Mouse (Mus musculus) retina, postnatal 1 day (tissue): ENCODE measurements around the gene Alg9.
"Not testable (repeated sequence)": the region's sequence is repeated elsewhere in the genome, so short reads cannot be mapped to it uniquely, and the experiment has no call there.

Source experiments
- DNase-seq: peaks from one replicate; pipeline ENCODE4 v3.0.0-alpha.2; 2012

The Alg9 gene

DNA sequence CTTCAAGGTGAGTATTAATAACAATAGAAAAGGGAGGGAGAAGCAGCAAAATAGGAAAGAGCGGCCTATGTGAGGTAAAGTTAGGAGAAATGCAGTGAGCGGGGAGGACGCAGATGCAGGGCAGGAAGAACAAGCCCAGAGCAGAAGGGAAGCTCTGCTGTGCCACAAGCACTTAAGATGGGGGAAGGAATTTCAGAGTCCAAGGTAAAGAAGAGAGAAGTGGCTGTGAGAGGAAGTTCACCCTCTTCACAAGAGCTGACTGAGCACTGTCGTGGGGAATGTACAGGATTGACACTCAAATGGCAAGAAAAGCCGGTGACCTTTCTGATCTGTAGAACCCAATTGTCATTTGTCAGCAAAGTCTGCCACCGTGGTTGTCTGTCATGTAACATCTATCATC lies 43.2 kb downstream of the Alg9 start:
- no peak for DNase-seq

DNA sequence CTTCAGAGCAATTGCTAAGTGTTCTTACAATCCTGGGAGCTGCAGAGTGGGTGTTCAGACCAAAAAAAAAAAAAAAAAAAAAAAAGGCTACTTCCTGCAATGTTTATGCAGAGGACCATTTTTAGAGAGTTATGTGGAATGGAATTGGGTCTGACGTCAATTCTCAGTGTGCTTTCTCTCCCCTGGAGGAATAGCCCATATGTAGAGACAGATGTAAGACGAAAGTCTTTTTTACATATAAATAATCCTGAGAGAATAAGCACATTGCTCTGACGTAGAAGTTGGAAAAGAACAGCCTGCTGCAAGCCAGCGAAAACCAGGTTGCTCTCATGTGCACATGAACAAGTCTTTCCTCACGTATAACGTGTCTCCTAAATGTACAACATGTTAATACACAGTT lies 44.9 kb downstream of the Alg9 start:
- no peak for DNase-seq

DNA sequence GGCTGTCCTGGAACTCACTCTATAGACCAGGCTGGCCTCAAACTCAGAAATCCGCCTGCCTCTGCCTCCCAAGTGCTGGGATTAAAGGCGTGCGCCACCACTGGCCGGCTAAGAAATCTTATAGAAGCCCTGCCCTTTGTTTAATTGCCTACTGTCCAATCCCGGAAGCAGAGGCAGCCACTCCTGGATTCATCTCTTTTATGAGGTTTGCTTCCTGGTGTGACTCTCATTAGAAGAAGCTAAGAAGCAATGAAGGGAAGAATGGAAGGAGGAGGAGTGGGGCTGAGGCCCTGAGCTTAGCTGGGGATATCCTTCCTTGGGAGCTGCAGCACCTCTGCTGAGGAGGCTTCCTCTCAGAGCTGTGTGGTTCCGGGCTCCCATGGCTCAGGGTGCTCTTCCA lies 46.8 kb downstream of the Alg9 start:
- no peak for DNase-seq

DNA sequence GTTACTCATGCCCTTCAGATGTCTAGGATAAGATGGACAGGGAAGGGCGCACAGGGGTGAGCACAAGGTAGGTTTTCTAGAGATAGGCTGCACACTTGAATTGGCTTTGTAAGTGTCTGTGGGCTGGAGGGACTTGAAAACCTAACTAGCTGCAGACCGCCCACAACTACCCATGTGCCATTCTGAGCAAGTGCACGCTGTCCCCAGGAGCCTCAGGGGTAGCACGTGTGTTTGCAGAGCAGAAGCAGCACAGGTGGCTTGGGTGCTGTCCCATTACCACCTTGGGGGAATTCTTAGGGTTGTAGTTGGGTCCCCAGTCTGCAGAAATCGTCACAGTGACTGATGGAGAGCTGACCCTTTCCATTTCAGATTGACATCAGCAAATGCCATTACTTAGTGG lies 47.4 kb downstream of the Alg9 start:
- DNase-seq = no peak

GRCm38 (mm10) chr9:50823779-50824453 lies 49.1 kb downstream of the Alg9 start:
- DNase-seq = no peak

GRCm38 (mm10) chr9:50831514-50831913 lies 56.7 kb downstream of the Alg9 start:
- no peak for DNase-seq

DNA sequence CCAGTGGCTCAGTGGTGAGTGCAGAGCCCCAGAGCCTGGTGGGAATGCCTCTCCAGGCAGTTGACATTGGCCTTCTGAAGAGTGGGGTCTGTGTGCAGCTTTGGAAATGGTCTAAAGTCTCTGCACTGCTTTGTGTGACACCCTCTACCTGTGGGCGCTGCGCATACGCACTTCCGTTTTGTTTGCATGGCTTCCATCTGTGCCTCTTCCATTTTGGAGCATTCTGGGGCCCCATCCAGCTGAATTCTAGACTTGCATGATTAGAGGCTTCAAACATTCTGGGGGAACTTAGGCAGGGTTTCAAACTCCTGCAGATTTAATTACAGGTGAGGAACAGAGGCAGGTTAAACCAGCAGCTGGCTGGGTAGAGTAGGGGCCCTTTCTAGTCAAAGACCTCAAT lies 57.3 kb downstream of the Alg9 start:
- no peak for DNase-seq

DNA sequence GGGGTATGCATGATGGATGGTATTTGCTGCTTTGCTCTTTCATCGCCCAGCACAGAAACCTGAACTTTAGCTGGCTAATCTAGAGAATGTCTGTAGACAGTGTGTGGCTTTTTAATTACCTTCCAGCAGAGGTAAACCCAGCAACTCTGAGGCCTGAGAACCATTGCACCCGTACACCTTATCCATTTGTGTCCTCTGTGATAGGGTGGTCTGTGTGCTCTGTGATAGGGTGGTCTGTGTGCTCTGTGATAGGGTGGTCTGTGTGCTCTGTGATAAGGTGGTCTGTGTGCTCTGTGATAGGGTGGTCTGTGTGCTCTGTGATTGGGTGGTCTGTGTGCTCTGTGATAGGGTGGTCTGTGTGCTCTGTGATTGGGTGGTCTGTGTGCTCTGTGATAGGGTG lies 57.8 kb downstream of the Alg9 start:
- DNase-seq = not testable (repeated sequence)

GRCm38 (mm10) chr9:50833786-50834185 lies 59.0 kb downstream of the Alg9 start:
- DNase-seq = no peak

DNA sequence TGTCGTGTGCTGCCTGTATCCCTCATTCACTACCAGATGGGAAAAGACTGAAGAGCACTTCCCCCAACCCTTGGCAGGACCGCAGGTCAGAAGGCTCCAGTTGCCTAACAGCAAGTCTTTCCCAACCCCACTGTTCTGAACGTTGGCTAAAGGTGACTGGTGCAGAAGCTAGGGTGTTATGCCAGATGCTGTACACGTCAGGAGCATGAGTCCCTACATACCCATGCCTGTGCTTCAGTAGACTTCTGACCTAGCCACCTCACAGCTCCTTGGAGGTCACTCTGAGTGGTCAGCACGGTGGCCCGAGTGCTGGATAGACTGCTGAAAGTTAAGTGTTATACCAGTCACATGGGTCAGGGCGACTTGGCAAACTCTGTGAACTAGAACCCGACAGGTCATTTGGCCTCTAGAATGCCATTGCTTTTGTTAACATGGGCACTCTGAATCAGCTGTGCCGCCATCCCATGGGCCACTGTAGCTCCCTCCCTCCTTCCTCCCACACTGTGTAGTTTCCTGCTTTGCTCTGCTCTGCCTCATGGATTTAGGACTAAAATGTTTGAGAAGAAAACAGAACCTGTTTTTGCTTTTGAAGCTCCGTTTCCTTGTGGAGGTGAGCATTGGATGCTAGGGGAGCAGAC lies 60.4 kb downstream of the Alg9 start:
- DNase-seq = no peak

- DNase-seq = no peak
Observed at GRCm38 (mm10) chr9:50836097-50836496, 61.3 kb downstream of the Alg9 start.

DNA sequence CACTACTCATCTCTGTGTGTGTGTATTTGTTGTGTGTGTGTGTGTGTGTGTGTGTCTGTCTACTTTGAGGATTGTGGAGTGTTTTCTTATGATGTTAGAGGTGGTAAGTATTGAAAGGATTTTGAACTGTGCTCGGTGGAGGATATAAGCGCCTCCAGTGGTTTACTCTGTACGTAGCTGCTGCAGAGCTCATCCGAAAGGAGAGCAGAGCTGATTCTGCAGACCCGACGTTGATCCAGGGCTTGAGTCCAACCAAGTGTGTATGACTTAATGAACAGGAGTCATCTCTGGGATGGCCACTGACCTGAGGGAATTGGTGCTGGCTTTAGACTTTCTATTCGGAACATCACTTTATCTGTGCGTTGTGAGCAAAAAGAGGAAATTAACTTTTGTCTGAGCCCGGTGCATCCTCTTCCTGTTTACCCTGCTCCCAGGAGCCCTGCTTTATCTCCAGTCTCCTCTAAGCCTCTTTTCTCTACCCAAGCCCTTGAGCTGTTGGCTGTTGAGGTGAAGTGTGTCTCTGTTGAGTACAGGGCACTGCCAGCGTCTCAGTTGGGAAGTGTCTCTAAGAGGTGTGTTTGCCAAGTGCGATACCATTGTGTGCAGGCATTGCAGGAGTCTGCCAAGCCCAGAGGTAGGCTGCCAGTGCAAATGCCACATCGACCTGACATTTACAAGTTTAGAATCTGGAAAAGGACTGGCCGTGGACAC lies 66.4 kb downstream of the Alg9 start:
- no peak for DNase-seq

- DNase-seq = no peak
Observed at GRCm38 (mm10) chr9:50845081-50845480, 70.3 kb downstream of the Alg9 start, which contains the start of gene Ppp2r1b. Gene Ppp2r1b (plus strand): TSS chr9:50845301.

GRCm38 (mm10) chr9:50845547-50845946 lies 70.7 kb downstream of the Alg9 start:
- DNase-seq = no peak

DNA sequence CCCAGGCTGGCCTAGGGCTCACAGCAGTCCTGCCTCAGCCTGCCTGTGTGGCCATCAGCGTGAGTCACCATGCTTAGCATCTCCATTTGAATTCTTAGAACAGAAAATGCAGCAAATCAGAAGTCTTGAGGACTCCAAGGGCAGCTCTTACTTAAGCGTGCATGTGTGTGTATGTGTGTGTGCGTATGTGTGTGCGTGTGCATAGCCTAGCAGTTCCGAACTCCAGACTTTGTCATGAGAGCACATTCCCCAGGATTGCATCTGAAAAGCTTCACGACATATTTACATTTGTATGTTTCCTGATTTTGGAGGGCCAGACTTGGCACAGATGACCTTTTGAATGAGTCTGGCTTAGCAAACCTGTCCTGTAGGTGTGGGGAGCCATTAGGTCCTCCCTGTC lies 72.3 kb downstream of the Alg9 start:
- DNase-seq = no peak

DNA sequence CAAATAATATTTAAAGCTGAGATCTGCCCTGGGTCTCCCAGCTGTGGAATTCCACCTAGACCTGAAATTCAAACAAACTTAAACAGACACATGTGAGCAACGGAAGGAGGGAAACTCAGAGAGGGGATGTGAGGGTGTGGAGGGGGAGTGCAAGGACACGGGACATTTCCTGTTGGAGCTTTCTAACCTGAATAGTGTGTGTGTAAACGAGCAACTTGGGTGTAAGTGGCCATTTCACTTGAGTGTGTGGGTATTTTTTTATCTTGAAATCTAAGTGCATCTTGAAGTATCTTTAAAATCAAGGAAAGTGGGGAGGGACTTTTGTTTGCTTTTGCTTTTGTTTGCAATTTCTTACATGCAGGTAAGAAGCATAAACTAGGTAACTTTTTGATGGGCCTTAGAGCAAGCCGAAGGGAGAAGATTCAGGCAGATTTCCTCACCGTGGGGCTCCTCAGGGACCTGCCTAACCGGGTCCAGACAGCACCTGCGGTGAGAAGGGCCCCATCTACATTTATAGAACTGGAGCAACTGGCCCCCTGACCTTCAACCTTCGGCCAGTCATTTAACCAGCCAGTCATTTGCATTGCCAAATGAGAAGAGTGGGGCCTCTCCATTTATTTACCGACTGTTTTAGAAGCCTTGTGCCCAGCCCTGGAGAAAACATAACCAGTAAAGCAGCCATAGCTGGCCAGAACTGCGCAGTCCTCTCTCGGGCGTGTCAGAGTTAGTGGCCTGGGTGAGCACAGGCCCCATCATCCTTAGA lies 73.0 kb downstream of the Alg9 start:
- no peak for DNase-seq

- no peak for DNase-seq
Observed at GRCm38 (mm10) chr9:50848821-50849220, 74.0 kb downstream of the Alg9 start.

DNA sequence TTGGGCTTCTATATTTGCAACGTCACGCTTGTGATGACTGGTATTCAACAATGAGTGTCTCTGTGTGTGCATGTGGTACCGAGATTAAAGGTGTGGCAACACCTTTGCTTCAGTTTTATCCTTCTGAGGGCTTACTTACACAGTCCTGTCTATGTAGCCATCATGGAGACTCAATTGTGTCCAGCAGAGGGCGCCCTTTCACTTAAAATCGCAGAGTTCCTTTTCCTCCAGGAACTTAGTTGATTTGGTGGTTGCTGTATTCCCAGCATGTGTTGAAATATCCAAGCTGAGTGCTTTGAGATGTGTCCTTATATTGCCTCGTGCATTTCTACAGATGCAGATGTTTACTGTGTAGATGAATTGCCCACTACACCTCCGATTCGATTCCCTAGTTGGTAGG lies 74.4 kb downstream of the Alg9 start:
- DNase-seq = peak; percentile 92

DNA sequence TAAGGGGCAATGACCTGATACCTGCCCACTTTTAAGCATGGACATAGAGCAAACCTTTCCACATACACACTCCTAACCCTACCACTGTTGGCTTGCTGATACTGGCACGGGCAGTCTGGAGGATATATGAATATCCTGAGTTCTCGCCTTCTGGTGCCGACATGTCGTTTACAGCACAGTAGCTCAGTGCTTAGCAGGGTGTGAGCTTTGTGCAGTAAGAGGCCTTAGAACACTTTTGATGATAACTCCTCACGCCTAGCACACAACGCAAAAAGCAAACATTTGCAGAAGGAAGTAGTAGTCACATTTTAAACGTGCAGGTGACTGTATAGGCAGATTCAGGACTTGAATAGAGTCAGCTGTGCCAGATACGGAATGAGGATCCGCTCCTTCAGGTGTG lies 74.9 kb downstream of the Alg9 start:
- no peak for DNase-seq

DNA sequence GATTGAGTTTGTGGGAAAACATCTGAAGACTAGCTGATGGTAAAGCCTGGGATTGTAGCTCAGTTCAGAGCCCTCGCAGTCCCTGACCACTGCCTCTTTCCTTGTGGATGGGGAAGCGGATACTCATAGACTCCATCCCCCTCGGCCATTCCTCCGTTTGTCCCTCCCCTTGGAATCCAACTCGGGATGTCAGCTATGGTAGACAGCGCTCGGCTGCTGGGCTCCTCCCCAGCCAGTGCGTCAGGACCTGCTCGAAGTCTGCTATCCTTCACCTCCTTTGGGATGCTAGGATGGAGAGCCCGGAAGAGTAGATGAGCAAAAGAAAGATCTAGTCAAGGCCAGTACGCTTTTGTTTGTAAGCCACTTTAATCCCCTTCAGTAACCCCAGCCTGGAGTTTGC lies 75.5 kb downstream of the Alg9 start:
- no peak for DNase-seq

- no peak for DNase-seq
Observed at GRCm38 (mm10) chr9:50850713-50851112, 75.9 kb downstream of the Alg9 start.

GRCm38 (mm10) chr9:50852634-50853349 lies 78.0 kb downstream of the Alg9 start:
- DNase-seq = peak; percentile 51

DNA sequence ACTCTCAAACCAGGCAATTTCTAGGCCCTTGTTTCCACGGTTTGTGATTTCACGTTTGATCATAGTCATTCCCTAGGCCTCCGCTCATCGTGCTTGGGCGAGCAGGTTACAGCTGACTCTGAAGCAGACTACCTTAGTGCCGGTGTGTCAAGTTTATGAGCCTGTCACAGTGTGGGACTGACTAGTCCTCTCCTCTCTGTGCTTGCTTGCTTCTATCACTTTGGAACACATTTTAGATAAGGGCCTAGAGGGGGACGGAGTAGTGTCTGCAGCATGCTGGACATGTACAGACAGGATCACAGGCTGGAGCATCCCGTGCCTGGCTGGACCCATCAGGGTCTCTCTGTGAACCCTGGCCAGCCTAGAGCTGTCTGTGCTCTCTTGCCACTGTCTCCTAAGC lies 79.6 kb downstream of the Alg9 start:
- no peak for DNase-seq
